Mouse (Mus musculus): ENCODE data around the gene Pum1.

- TF ChIP-seq CTCF (IDR thresholded peaks at IDR 0.05; ENCODE audit: low read depth): no peak
- TF ChIP-seq EP300 (IDR thresholded peaks at IDR 0.05; ENCODE audit: low read depth): no peak
Observed at GRCm38 (mm10) chr4:130630232-130630847, 32.8 kb upstream of the Pum1 start.

Data from heart, postnatal 0 days (tissue).